Mouse (Mus musculus) lung, postnatal 0 days (tissue): ENCODE results near the gene Tln2. TPM values are rescaled to one million over a fixed set of nuclear protein-coding genes. Genes with fewer than 3 reads are reported as not detected.
A peak's percentile ranks its signal among the peaks of the same experiment; 100 is the strongest.

ENCODE experiments used
- ATAC-seq: fragments of 200-750 bp; cut with Nextera tagmentation; 2 replicates; pipeline ENCODE4 v1.8.0; 2017; ENCODE audit warnings: moderate library complexity
- DNase-seq: peaks from one replicate; pipeline ENCODE4 v3.0.0-alpha.2; 2016; ENCODE audit warnings: low spot score
- H3K27ac ChIP-seq: fragments of 300-500 bp; sonication (generic); 2 replicates; pipeline ENCODE4 v1.5.1; 2014; ENCODE audit warnings: antibody characterized with exemption, mild to moderate bottlenecking, low read length, mixed read lengths
- H3K27me3 ChIP-seq: fragments of 300-500 bp; sonication (generic); replicated peaks from 2 replicates; pipeline ENCODE4 v1.6.1; 2014; ENCODE audit warnings: low read length, mixed read lengths; ENCODE audit not compliant: insufficient read depth
- H3K36me3 ChIP-seq: fragments of 300-500 bp; sonication (generic); 2 replicates; pipeline ENCODE4 v1.6.1; 2014; ENCODE audit warnings: low read length, mixed read lengths; ENCODE audit not compliant: insufficient read depth
- H3K4me1 ChIP-seq: fragments of 300-500 bp; sonication (generic); 2 replicates; pipeline ENCODE4 v1.6.1; 2014; ENCODE audit warnings: antibody characterized with exemption, low read depth, low read length, mixed read lengths; ENCODE audit not compliant: insufficient read depth
- H3K4me2 ChIP-seq: fragments of 300-500 bp; sonication (generic); replicated peaks from 2 replicates; pipeline ENCODE4 v1.6.1; 2014; ENCODE audit warnings: low read depth, mild to moderate bottlenecking, low read length, moderate library complexity, mixed read lengths
- H3K4me3 ChIP-seq: fragments of 300-500 bp; sonication (generic); 2 replicates; pipeline ENCODE4 v1.5.1; 2014; ENCODE audit warnings: low read depth, low read length
- H3K9ac ChIP-seq: fragments of 300-500 bp; sonication (generic); replicated peaks from 2 replicates; pipeline ENCODE4 v1.6.1; 2014; ENCODE audit warnings: low read depth, mild to moderate bottlenecking
- H3K9me3 ChIP-seq: fragments of 300-500 bp; sonication (generic); 2 replicates; pipeline ENCODE4 v1.6.1; 2016; ENCODE audit warnings: low read length, mixed read lengths
- CTCF ChIP-seq: IDR thresholded peaks from 2 replicates; pipeline ENCODE4 v1.5.1; 2016; ENCODE audit warnings: antibody characterized with exemption, mild to moderate bottlenecking
- EP300 ChIP-seq: IDR thresholded peaks from 2 replicates; pipeline ENCODE4 v1.6.1; 2016; ENCODE audit warnings: antibody characterized with exemption, mild to moderate bottlenecking, control low read depth
- WGBS: fragments of 180-500 bp; shearing (Covaris S2); extraction: QIAGEN DNeasy Blood & Tissue Kit; methylation state at CpG from one replicate; pipeline ENCODE4 v1.1.7; 2014; 5-methylcytosine and 5-hydroxymethylcytosine counted together
- polyA plus RNA-seq: library from polyadenylated mRNA; unstranded; fragments of >200 nt; fragmentation: Nextera tagmentation; extraction: Ambion mirVana; gene quantifications from 2 replicates; pipeline ENCODE4 v1.2.1, GENCODE M21; 2015

Gene Tln2
- polyA plus RNA-seq = 9.9 and 11.5 TPM in 2 replicates

DNA sequence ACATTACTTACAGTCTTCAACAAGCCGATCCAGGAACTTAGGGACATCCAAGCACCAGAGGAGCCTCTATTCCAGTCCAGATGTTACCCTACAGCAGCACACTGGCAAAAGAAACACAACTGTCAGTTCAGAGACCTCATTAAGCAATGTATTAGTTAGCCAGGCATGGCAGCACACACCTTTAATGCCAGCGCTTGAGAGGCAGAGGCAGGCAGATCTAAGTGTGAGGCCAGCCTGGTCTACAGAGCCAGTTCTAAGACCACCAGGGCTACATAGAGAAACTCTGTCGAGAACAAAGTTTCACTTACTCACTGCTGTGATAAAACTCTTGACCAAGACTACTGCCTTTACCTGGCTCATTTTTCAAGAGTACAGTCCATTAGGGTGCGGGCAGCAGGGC lies at the start of gene Tln2:
Gene Tln2 (minus strand): TSS at position 101 of the 400 bp plus-strand sequence.
- no peak for TF ChIP-seq EP300
- TF ChIP-seq CTCF = no peak
- ATAC-seq = no peak
- H3K4me1 ChIP-seq = no peaks in the 10 kb centered on the region
- no peak for DNase-seq
- H3K9me3 ChIP-seq = no peaks in the 10 kb centered on the region
- H3K4me2 ChIP-seq = no peak within 1 kb of the TSS
- no peaks in the 10 kb centered on the region for H3K27me3 ChIP-seq
- no peak within 1 kb of the TSS for H3K4me3 ChIP-seq
- H3K27ac ChIP-seq = no peak within 1 kb of the TSS
- no peaks in the 10 kb centered on the region for H3K36me3 ChIP-seq
- no peak within 1 kb of the TSS for H3K9ac ChIP-seq
- WGBS = 88% methylated on average over 4 of the region's 4 CpGs

- Histone ChIP-seq H3K9me3 (no peaks in the 10 kb centered on the region), H3K9ac (no peak overlapping the region), H3K4me3 (no peak overlapping the region), H3K27ac (no peak overlapping the region), H3K4me2 (no peak overlapping the region), H3K4me1 (no peaks in the 10 kb centered on the region), H3K27me3 (no peaks in the 10 kb centered on the region), H3K36me3 (no peaks in the 10 kb centered on the region)
- TF ChIP-seq CTCF (no peak), EP300 (no peak)
- DNase-seq (peak; percentile 43), ATAC-seq (peak; percentile 40; the same call in 1 of the 2 replicates)
- 76% methylated on average over 1 of the region's 1 CpGs for WGBS
Measured at GRCm38 (mm10) chr9:67609226-67609625, 49.7 kb upstream of the Tln2 start.

DNA sequence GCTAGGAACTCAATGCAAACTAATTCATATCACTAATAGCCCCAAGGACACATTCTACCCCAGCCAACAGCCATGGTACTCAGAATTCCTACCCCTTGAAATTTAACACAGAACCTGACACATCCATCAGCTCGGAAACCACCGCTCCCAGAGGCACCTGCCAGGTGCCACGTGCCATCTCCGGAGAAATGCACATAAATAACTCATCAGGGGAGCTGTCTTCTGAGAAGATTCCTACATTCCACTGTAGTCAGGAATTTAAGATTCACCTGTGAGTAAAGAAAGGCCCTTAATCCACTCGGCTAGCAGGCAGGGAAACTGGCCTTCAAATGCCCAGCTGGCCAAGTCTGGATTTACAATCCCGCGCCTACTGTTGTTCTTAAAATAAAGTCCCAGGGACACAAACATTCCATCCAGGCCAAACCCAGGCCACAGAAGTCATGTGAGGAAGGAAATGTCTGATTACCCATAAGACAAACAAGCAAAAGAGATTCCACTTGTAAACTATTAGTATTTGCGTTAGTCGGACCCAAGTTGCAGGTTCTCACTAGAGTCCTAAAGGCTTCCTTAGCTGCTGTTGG lies 48.4 kb upstream of the Tln2 start:
- no peaks in the 10 kb centered on the region for H3K27me3 ChIP-seq
- H3K36me3 ChIP-seq = no peaks in the 10 kb centered on the region
- H3K4me2 ChIP-seq = no peak overlapping the region
- ATAC-seq = no peak
- H3K27ac ChIP-seq = no peak overlapping the region
- H3K9me3 ChIP-seq = no peaks in the 10 kb centered on the region
- WGBS = 62% methylated on average over 9 of the region's 9 CpGs
- TF ChIP-seq EP300 (no peak), CTCF (no peak)
- DNase-seq = no peak
- no peak overlapping the region for H3K4me3 ChIP-seq
- H3K4me1 ChIP-seq = no peaks in the 10 kb centered on the region
- H3K9ac ChIP-seq = no peak overlapping the region

GRCm38 (mm10) chr9:67607268-67607667 lies 47.8 kb upstream of the Tln2 start:
- Histone ChIP-seq H3K9me3 (no peaks in the 10 kb centered on the region), H3K36me3 (no peaks in the 10 kb centered on the region), H3K27me3 (no peaks in the 10 kb centered on the region), H3K9ac (no peak overlapping the region), H3K4me2 (no peak overlapping the region), H3K27ac (no peak overlapping the region), H3K4me3 (no peak overlapping the region), H3K4me1 (no peaks in the 10 kb centered on the region)
- ATAC-seq = no peak
- no peak for DNase-seq
- TF ChIP-seq EP300 (no peak), CTCF (no peak)
- 82% methylated on average over 6 of the region's 6 CpGs for WGBS

DNA sequence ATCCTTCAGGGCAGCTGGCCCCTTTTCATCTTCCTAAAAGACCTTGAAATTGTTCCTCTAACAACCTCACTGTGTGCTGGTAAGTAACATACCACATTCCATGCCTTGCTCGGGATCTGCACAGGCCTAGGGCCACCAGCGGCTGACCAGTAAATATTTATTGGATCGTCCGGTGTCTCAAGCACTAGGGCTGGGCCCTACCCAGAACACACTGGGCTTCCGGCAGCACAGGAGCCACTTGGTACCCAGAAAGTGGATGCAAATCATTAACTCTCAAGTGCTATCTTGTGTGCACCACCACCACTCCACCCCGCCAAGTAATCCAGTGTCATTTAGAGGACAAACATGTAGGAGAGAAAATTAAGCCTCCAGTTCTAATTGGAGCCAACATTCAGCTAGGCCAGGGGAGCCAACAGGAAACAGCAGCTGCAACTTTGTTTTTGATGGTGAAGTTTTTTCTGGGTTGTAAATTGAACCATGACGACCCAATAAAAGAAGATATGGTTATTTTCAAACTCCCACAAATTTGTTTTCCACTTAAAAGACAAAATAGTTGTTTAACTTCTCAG lies 46.4 kb upstream of the Tln2 start:
- Histone ChIP-seq H3K4me1 (no peaks in the 10 kb centered on the region), H3K9ac (no peak overlapping the region), H3K4me2 (no peak overlapping the region), H3K9me3 (no peaks in the 10 kb centered on the region), H3K4me3 (no peak overlapping the region), H3K36me3 (no peaks in the 10 kb centered on the region), H3K27me3 (no peaks in the 10 kb centered on the region), H3K27ac (no peak overlapping the region)
- 28% methylated on average over 7 of the region's 7 CpGs for WGBS
- ATAC-seq = peak; percentile 33
- TF ChIP-seq EP300 = no peak
- TF ChIP-seq CTCF = no peak
- DNase-seq = no peak

GRCm38 (mm10) chr9:67604940-67605339 lies 45.4 kb upstream of the Tln2 start:
- H3K4me3 ChIP-seq = no peak overlapping the region
- TF ChIP-seq CTCF = no peak
- TF ChIP-seq EP300 = no peak
- H3K4me2 ChIP-seq = no peak overlapping the region
- no peaks in the 10 kb centered on the region for H3K36me3 ChIP-seq
- H3K27me3 ChIP-seq = no peaks in the 10 kb centered on the region
- H3K27ac ChIP-seq = no peak overlapping the region
- no peaks in the 10 kb centered on the region for H3K4me1 ChIP-seq
- H3K9ac ChIP-seq = no peak overlapping the region
- DNase-seq (no peak), ATAC-seq (no peak)
- H3K9me3 ChIP-seq = no peaks in the 10 kb centered on the region
